Mouse (Mus musculus): ENCODE results near the gene Hs3st4. TPM values are rescaled to one million over a fixed set of nuclear protein-coding genes. Genes with fewer than 3 reads are reported as not detected.

Gene Hs3st4
- polyA plus RNA-seq (2014; fragmentation: Illumina TruSeq; extraction: RNeasy Lipid Tissue Mini Kit (QIAGEN cat#74804); ENCODE audit: insufficient read depth, low read depth, low replicate concordance) = not detected

DNA sequence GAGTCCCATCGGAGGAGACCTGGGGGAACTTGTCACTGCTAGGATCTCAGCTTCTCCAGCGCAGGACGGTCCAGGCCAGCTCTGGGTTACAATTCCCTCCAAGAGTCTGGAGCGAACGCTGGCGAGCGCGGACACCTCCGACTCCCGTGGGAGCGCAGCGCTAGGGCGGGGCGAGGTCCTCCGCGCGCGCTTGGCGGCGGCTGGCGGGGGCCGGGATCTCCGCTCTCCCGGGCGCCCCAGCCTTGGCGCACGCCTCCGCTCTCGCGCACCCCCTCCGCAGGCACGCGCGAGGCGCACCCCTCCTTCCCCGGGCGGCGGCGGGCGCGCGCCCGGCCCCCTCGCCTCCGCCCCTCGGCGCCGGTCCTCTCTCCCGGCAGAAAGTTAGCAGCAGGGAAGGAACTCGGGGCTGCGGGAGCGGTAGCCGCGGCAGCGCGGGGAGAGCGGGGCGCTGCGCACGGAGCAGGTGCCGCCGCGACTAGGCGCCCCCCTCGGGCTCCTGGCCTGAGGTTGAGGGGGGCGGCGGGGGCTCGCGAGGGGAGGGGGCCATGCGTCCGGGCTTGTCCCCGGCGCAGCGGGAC is at the start of gene Hs3st4:
Hs3st4 (plus strand) TSS at position 409 of the 578 bp plus-strand sequence.

Measured in lung, adult 10 weeks (tissue).